Mouse (Mus musculus): ENCODE data around the gene Bend6.

DNA sequence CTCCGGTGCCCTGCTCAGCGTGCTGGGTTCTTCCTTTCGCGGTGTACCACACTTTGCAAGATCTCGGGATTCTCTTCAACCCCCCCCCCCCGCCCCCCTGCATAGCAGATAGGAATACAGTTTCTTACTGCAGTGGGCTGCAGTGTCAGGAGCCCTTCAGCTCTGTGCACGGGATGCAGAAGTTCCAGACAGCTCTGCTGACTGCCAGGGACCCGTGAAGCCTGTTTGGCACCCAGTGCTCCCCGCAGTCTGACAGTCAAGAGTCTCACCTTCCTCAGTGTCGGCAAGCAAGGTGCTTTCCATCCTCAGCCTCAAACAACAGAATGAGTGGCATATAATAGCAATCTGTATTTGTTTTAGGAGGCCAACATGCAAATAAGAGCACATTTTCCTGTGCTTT, 1.4 kb downstream of the Bend6 start:
- TF ChIP-seq MAFK (IDR thresholded peaks at IDR 0.05; ENCODE audit: borderline replicate concordance, low read depth, low read length) (no peak), HCFC1 (IDR thresholded peaks at IDR 0.05; ENCODE audit: low read depth, low read length) (no peak), CTCF (IDR thresholded peaks at IDR 0.05 in 2 of 3, conservative IDR thresholded peaks at IDR 0.05 in 1 of 3; ENCODE audit: control insufficient read depth in 1 of 3, insufficient read depth in 1 of 3, low read depth in 2 of 3, low read length in 3 of 3, poor library complexity in 1 of 3, severe bottlenecking in 1 of 3) (no peak), ETS1 (IDR thresholded peaks at IDR 0.05; ENCODE audit: low read depth, low read length) (no peak), EP300 (IDR thresholded peaks at IDR 0.05; ENCODE audit: low read depth in 1 of 2, low read length in 2 of 2) (no peak), POLR2AphosphoS5 (IDR thresholded peaks at IDR 0.05; ENCODE audit: borderline replicate concordance, low read depth, low read length) (no peak), POLR2AphosphoS2 (IDR thresholded peaks at IDR 0.05; ENCODE audit: low read length) (no peak), ZC3H11A (IDR thresholded peaks at IDR 0.05; ENCODE audit: low read depth, low read length) (no peak), POLR2A (IDR thresholded peaks at IDR 0.05; ENCODE audit: control insufficient read depth in 1 of 2, insufficient read depth in 1 of 2, low read depth in 1 of 2, low read length in 2 of 2, poor library complexity in 1 of 2) (no peak), MAX (IDR thresholded peaks at IDR 0.05; ENCODE audit: low read length) (no peak), UBTF (IDR thresholded peaks at IDR 0.05; ENCODE audit: borderline replicate concordance, insufficient read depth, low read depth, low read length) (no peak), ELF1 (IDR thresholded peaks at IDR 0.05; ENCODE audit: low read depth, low read length) (no peak), RCOR1 (IDR thresholded peaks at IDR 0.05; ENCODE audit: low read depth, low read length) (no peak)

All from MEL (cell line).